Mouse (Mus musculus) urinary bladder, adult 2 months (tissue): Measurements from ENCODE around the gene 2810408A11Rik. TPM values are rescaled to one million over a fixed set of nuclear protein-coding genes. Genes with fewer than 3 reads are reported as not detected.

Experiments
- DNase-seq: peaks from one replicate; pipeline ENCODE4 v3.0.0; 2022; ENCODE audit warnings: low spot score
- polyA plus RNA-seq: library from polyadenylated mRNA; depleted of rRNA; stranded (reverse); fragments of >200 nt; gene quantifications from 2 replicates; pipeline ENCODE4 v1.2.3, GENCODE M21; 2012; rRNA removed

Gene 2810408A11Rik
- polyA plus RNA-seq, 1 experiment, result 1.1 TPM

- no peak for DNase-seq
Measured at GRCm38 (mm10) chr11:69849128-69849527, 51.7 kb downstream of the 2810408A11Rik start.

GRCm38 (mm10) chr11:69848021-69848420 lies 52.8 kb downstream of the 2810408A11Rik start:
- DNase-seq, result no peak

Other genes starting within 250 kb of the 2810408A11Rik start
- 33.7 and 43.5 TPM in 2 replicates for gene Sox15, start 245.7 kb downstream of the 2810408A11Rik start, polyA plus RNA-seq
- gene Mpdu1, start 238.3 kb downstream of the 2810408A11Rik start, polyA plus RNA-seq, result 62.0 and 86.7 TPM in 2 replicates
- 20.5 and 24.9 TPM in 2 replicates for gene Cd68, start 234.8 kb downstream of the 2810408A11Rik start, polyA plus RNA-seq
- gene Eif4a1, start 228.6 kb downstream of the 2810408A11Rik start, polyA plus RNA-seq, result 461 and 554 TPM in 2 replicates
- 83.4 and 108 TPM in 2 replicates for gene Senp3, start 218.9 kb downstream of the 2810408A11Rik start, polyA plus RNA-seq
- gene Tnfsf13, start 215.2 kb downstream of the 2810408A11Rik start, polyA plus RNA-seq, result 5.1 and 6.8 TPM in 2 replicates
- 85.4 and 87.0 TPM in 2 replicates for gene Tnfsf12, start 205.1 kb downstream of the 2810408A11Rik start, polyA plus RNA-seq
- 10.0 and 10.3 TPM in 2 replicates for gene Tnfsfm13, start 204.9 kb downstream of the 2810408A11Rik start, polyA plus RNA-seq
- gene Polr2a, start 142.3 kb downstream of the 2810408A11Rik start, polyA plus RNA-seq, result 9.4 and 24.4 TPM in 2 replicates
- gene Slc35g3, start 139.0 kb downstream of the 2810408A11Rik start, polyA plus RNA-seq, result 0.07 TPM in 1 of 2 replicates, not detected in the other
- gene Zbtb4, start 135.1 kb downstream of the 2810408A11Rik start, polyA plus RNA-seq, result 35.6 and 46.1 TPM in 2 replicates
- gene Chrnb1, start 105.0 kb downstream of the 2810408A11Rik start, polyA plus RNA-seq, result 15.6 and 25.0 TPM in 2 replicates
- 6.3 and 7.2 TPM in 2 replicates for gene Fgf11, start 99.1 kb downstream of the 2810408A11Rik start, polyA plus RNA-seq
- 11.5 and 13.2 TPM in 2 replicates for gene Tmem102, start 95.4 kb downstream of the 2810408A11Rik start, polyA plus RNA-seq
- not detected in 2 replicates for gene Gm39566, start 85.7 kb downstream of the 2810408A11Rik start, polyA plus RNA-seq
- gene Spem2, start 82.5 kb downstream of the 2810408A11Rik start, polyA plus RNA-seq, result not detected in 2 replicates
- 0.55 and 0.71 TPM in 2 replicates for gene Spem1, start 78.8 kb downstream of the 2810408A11Rik start, polyA plus RNA-seq
- gene Nlgn2, start 63.2 kb downstream of the 2810408A11Rik start, polyA plus RNA-seq, result 18.3 and 27.7 TPM in 2 replicates
- gene Tmem256, start 62.5 kb downstream of the 2810408A11Rik start, polyA plus RNA-seq, result 202 and 261 TPM in 2 replicates
- gene Plscr3, start 54.6 kb downstream of the 2810408A11Rik start, polyA plus RNA-seq, result 104 and 110 TPM in 2 replicates
- 15.2 and 15.4 TPM in 2 replicates for gene Tnk1, start 42.3 kb downstream of the 2810408A11Rik start, polyA plus RNA-seq
- not detected in 2 replicates for gene Tmem95, start 23.0 kb downstream of the 2810408A11Rik start, polyA plus RNA-seq
- gene Kctd11, start 19.6 kb downstream of the 2810408A11Rik start, polyA plus RNA-seq, result 11.8 and 13.8 TPM in 2 replicates
- 2.0 and 2.5 TPM in 2 replicates for gene Acap1, start 5.4 kb downstream of the 2810408A11Rik start, polyA plus RNA-seq
- 43.4 and 47.8 TPM in 2 replicates for gene Neurl4, start 85 bp upstream of the 2810408A11Rik start, polyA plus RNA-seq
- 56.3 and 63.2 TPM in 2 replicates for gene Gps2, start 12.9 kb upstream of the 2810408A11Rik start, polyA plus RNA-seq
- gene Eif5a, start 21.0 kb upstream of the 2810408A11Rik start, polyA plus RNA-seq, result 565 and 624 TPM in 2 replicates
- gene Ybx2, start 34.8 kb upstream of the 2810408A11Rik start, polyA plus RNA-seq, result 3.7 and 6.2 TPM in 2 replicates
- 146 and 167 TPM in 2 replicates for gene Slc2a4, start 47.2 kb upstream of the 2810408A11Rik start, polyA plus RNA-seq
- gene Cldn7, start 63.8 kb upstream of the 2810408A11Rik start, polyA plus RNA-seq, result 67.1 and 69.1 TPM in 2 replicates
- 82.0 and 95.4 TPM in 2 replicates for gene Ctdnep1, start 80.2 kb upstream of the 2810408A11Rik start, polyA plus RNA-seq
- gene Elp5, start 81.5 kb upstream of the 2810408A11Rik start, polyA plus RNA-seq, result 57.6 and 61.4 TPM in 2 replicates
- gene Gabarap, start 90.2 kb upstream of the 2810408A11Rik start, polyA plus RNA-seq, result 374 and 440 TPM in 2 replicates
- 35.8 and 36.4 TPM in 2 replicates for gene Phf23, start 94.8 kb upstream of the 2810408A11Rik start, polyA plus RNA-seq
- gene Dvl2, start 99.6 kb upstream of the 2810408A11Rik start, polyA plus RNA-seq, result 11.9 and 16.7 TPM in 2 replicates
- gene Acadvl, start 114.4 kb upstream of the 2810408A11Rik start, polyA plus RNA-seq, result 95.7 and 100 TPM in 2 replicates
- 28.0 and 31.9 TPM in 2 replicates for gene Dlg4, start 116.0 kb upstream of the 2810408A11Rik start, polyA plus RNA-seq
- 0.07 TPM in 1 of 2 replicates, not detected in the other for gene Asgr1, start 153.1 kb upstream of the 2810408A11Rik start, polyA plus RNA-seq
- gene Asgr2, start 191.7 kb upstream of the 2810408A11Rik start, polyA plus RNA-seq, result 2.0 and 2.5 TPM in 2 replicates
- 41.3 and 51.9 TPM in 2 replicates for gene Mgl2, start 229.3 kb upstream of the 2810408A11Rik start, polyA plus RNA-seq